Mouse (Mus musculus): ENCODE data around the gene Snapin.

Gene Snapin

GRCm38 (mm10) chr3:90454931-90455330 lies 35.9 kb downstream of the Snapin start:
- DNase-seq (ENCODE audit: low read depth): no peak

- DNase-seq (ENCODE audit: low read depth): no peak
Observed at GRCm38 (mm10) chr3:90451396-90452095, 39.3 kb downstream of the Snapin start.

DNA sequence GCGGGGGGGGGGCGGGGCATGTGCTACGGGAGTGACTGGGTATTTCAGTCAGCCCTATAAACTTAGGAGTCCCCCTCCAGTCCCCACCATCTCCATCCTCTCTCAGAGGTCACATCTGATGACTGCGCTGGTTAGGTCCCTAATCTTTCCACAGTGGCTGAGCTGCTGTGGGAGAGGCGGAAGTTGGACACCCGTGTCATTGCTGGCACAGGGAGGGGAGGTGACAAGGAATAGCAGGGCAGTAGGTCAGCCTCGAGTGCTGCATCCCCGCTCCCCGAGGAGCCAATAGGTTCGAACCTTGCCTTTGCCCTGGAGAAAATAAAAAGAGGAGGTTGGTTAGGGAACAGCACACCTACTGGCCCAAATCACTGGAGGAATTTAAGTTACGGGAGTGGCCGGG lies 40.0 kb downstream of the Snapin start:
- no peak for DNase-seq (ENCODE audit: low read depth)

DNA sequence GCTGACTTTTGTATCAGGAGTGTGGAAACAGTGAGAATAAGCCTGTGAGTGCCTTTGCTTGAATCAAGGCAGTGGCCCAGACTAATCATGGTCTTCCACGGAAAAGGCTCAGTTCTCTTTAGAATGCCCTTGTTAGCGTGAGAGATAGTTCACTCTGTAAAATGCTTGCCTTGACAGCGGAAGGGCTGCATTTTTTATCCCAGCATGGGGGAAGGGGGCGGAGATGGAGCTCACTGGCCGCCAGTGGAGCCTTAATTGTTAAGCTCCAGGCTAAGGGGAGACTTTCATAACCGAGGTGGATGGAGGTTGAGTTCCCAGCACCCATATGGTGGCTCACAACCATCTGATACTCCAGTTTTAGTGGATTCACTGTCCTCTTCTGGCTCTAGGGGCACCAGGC lies 42.2 kb downstream of the Snapin start:
- no peak for DNase-seq (ENCODE audit: low read depth)

DNA sequence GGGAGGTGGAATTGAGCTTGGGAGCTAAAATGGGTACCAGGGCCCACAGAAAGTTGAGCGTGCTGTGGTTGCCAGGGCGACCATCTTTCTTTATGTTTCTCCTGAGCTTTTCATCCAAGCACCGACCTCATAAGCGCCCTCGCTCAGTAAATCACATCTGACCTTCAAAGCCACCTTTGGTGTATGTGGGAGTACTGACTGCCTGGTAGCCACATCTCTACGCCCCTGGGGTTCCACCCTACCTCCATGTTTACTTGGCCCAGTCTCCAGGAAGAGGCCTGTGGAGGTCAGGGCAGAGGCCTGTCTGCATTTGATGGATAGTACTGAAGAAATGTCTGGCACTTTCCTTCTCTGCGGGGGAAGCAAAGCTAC lies 43.7 kb downstream of the Snapin start:
- peak; percentile 24 for DNase-seq (ENCODE audit: low read depth)

GRCm38 (mm10) chr3:90446389-90447122 lies 44.3 kb downstream of the Snapin start:
- DNase-seq (ENCODE audit: low read depth): peak; percentile 40

DNA sequence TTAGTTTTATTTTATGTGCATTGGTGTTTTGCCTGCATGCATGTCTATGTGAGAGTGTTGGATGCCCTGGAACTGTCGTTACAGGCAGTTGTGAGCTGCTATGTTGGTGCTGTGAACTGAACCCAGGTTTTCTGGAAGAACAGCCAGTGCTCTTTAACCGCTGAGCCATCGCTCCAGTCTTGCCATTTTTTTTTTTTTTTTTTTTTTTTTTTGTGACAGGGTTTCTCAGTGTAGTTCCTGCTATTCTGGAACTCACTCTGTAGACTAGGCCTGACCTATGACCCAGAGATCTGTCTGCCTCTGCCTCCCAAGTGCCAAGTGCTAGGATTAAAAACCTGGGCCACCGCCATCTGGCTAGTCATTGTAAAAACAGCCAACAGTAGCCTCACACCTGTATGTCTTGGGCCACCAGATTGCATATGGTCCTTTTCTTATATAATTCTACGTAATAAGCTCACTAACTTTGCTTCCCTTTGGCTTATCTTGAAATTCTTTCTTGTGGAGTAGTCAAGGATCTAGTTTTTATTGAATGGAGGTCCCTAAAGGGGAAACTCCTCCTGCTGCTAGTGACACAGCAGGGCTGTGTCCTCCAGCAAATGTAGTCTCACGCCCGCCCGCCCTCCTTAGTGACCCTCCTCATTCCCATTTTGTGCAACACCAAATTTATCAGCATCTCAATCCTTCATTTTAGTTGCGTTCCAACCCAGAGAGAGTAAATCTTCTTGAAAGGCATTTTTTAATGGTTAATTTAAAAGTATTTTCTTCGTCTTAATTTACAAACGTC lies 45.2 kb downstream of the Snapin start:
- no peak for DNase-seq (ENCODE audit: low read depth)

GRCm38 (mm10) chr3:90443977-90444376 lies 46.9 kb downstream of the Snapin start:
- no peak for DNase-seq (ENCODE audit: low read depth)

DNA sequence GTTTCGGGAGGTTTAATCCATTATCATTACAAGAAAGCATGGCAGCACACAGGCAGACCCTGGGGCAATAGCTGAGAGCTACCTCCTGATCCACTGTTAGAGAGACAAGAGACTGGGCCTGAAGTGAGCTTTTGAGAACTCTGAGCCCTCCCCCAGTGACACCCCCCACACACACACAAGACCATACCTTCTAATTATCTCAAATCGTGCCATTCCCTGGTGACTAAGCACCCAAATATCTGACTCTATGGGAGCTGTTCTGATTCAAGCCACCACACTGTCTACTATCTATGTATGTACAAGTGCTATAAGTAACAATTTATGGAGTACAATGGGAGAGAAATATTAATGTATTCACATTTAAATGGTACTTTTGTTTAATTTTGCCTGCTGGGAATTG lies 50.1 kb downstream of the Snapin start:
- DNase-seq (ENCODE audit: low read depth): no peak

Measured in naive thymus-derived CD4-positive, alpha-beta T cell, adult 2 months (primary cell).